13 mouse cellular contexts compared by ENCODE assay signal in genomic region chr2:31056070-31056469, GRCm38 (mm10).
DNase-seq lines count a peak whose midpoint lies in the region; ATAC-seq and TF ChIP-seq lines count a peak whose summit lies in the region.
"Had no signal": no experiment of that assay in that cellular context is flagged by ENCODE, and none has a peak within 500 bp of the region (broad histone marks: within the 10 kb centered on the region; RNA-seq: fewer than 3 reads in every experiment).

No protein-coding gene starts in this region.

- no peak for ATAC-seq in stomach, postnatal 0 days (ENCODE audit: low FRiP score, low TSS enrichment)

- peak overlapping the region; percentile 77; the same call in 1 of the 2 replicates for H3K27ac ChIP-seq in layer of hippocampus, adult 2 months
- H3K27ac ChIP-seq in stomach, postnatal 0 days (replicated peaks), result no peak overlapping the region
- H3K27ac ChIP-seq: embryonic facial prominence, embryonic 12.5 days had no signal

- peaks cover 35% of the 10 kb centered on the region; the same call in 1 of the 2 replicates for H3K36me3 ChIP-seq in stomach, postnatal 0 days (ENCODE audit: control insufficient read depth, insufficient read depth, low read length)

- H3K9ac ChIP-seq in stomach, postnatal 0 days (ENCODE audit: low read length), result no peak overlapping the region
- H3K9ac ChIP-seq: embryonic facial prominence, embryonic 12.5 days had no signal

- no peak for TF ChIP-seq EP300 in stomach, postnatal 0 days (optimal IDR thresholded peaks at IDR 0.05)

- no peak overlapping the region for H3K4me3 ChIP-seq in layer of hippocampus, adult 2 months
- H3K4me3 ChIP-seq in stomach, postnatal 0 days (ENCODE audit: low read depth, low read length), result no peak overlapping the region
- H3K4me3 ChIP-seq: embryonic facial prominence, embryonic 12.5 days; myocyte had no signal

- H3K27me3 ChIP-seq in stomach, postnatal 0 days (ENCODE audit: control insufficient read depth, insufficient read depth, low read length), result no peaks in the 10 kb centered on the region
- H3K27me3 ChIP-seq: embryonic facial prominence, embryonic 12.5 days had no signal

- DNase-seq in layer of hippocampus, adult 2 months (ENCODE audit: low spot score in 2 of 2), result no peak
- DNase-seq in layer of hippocampus, adult 9-11 months, result no peak
- peak; percentile 5 for DNase-seq in retina, embryonic 14.5 days (ENCODE audit: low spot score)
- DNase-seq in retina, postnatal 1 day, result no peak
- peak; percentile 54 for DNase-seq in ES-CJ7 (ENCODE audit: low read depth, low spot score)
- DNase-seq in stomach, postnatal 0 days (ENCODE audit: low spot score), result no peak
- no peak for DNase-seq in c-Kit-positive CD71-positive TER-119-positive erythroid progenitor cells, embryonic 14.5 days (ENCODE audit: low spot score)
- DNase-seq: adrenal gland, postnatal 36 days; cerebellum, postnatal 36 days; heart, adult 18-20 months; heart, postnatal 14 days had no signal

- no peak overlapping the region for H3K4me2 ChIP-seq in stomach, postnatal 0 days (replicated peaks; ENCODE audit: low read depth)
- H3K4me2 ChIP-seq: embryonic facial prominence, embryonic 12.5 days had no signal

- H3K4me1 ChIP-seq in stomach, postnatal 0 days (replicated peaks; ENCODE audit: control insufficient read depth, insufficient read depth), result no peaks in the 10 kb centered on the region
- H3K4me1 ChIP-seq: embryonic facial prominence, embryonic 12.5 days had no signal

- TF ChIP-seq CTCF in layer of hippocampus, adult 2 months (conservative IDR thresholded peaks at IDR 0.05), result peak; percentile 67
- peak; percentile 50 for TF ChIP-seq CTCF in stomach, postnatal 0 days (IDR thresholded peaks at IDR 0.05; ENCODE audit: low read depth)

- WGBS in stomach, postnatal 0 days, result 99% methylated on average over 3 of the region's 3 CpGs

- no peaks in the 10 kb centered on the region for H3K9me3 ChIP-seq in stomach, postnatal 0 days (ENCODE audit: control insufficient read depth, low read length)
- H3K9me3 ChIP-seq: embryonic facial prominence, embryonic 12.5 days had no signal

Comparison
In these comparisons a context has a peak if more than half of its experiments do, and no peak if none do; other contexts are left out.
1. DNase-seq: peak in retina, embryonic 14.5 days (single experiment) and ES-CJ7 (single experiment); none in layer of hippocampus, adult 2 months (0 of 2), layer of hippocampus, adult 9-11 months (single experiment), retina, postnatal 1 day (single experiment), stomach, postnatal 0 days (single experiment) and c-Kit-positive CD71-positive TER-119-positive erythroid progenitor cells, embryonic 14.5 days (single experiment).